Mouse (Mus musculus) E14TG2a.4 (cell line): ENCODE data around the gene Gstk1.

Experiments used
- CTCF ChIP-seq: conservative IDR thresholded peaks from 2 replicates; pipeline ENCODE4 v1.5.1; 2014; ENCODE audit warnings: low read length
- NANOG ChIP-seq: IDR thresholded peaks from 2 replicates; pipeline ENCODE4 v1.6.1; 2014; ENCODE audit warnings: borderline replicate concordance, low read length, mixed read lengths

DNA sequence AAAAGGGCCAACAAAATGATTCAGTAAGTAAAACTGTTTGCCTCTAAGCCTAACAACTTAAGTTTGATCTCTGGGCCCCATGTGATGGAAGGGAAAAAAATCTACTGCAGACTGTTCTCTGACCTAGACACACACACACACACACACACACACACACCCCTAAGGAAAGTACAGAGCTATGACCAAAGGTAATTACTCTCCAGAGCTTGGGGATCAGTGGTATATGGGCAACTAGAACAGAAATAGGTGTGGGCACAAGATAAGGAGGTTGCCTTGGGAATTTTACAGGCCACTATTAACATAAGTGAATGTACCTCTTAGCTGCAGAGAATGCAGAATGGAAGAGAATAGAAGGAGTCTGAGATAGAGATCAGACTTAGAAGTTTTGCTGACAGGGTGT lies 41.8 kb downstream of the Gstk1 start:
- TF ChIP-seq CTCF (no peak), NANOG (no peak)
